Mouse (Mus musculus) urinary bladder, postnatal 14 days (tissue): Measurements from ENCODE around the gene Tuba4a.

ENCODE experiments used
- DNase-seq: peaks from one replicate; pipeline ENCODE4 v3.0.0; 2021; ENCODE audit warnings: low spot score

The Tuba4a gene

DNA sequence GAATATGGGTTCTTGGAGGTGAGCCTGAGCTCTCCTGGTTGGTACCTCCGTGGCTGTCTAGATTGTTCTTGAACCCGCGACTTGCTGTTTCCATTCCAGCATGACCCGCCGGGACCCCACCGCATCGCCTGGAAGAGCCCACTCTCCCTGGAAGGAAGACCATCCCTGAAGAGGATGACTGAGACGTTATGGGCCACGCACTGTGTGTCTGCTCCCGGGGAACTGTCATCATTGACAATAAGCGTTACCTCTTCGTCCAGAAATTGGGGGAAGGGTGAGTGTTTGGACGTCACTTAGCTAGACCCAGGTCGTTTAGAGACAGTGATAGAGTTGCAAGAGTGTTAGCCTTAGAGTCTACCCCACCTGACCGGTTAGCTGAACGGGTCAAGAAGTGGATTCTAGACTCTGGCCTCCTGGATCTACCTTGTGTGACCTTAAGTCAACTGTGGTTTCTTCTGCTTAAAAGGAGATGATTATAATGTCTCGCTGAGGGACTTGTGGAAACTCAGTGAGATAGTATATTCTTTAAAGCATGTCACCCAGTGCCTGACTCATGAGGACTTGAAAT, 8.4 kb downstream of the Tuba4a start:
- no peak for DNase-seq

DNA sequence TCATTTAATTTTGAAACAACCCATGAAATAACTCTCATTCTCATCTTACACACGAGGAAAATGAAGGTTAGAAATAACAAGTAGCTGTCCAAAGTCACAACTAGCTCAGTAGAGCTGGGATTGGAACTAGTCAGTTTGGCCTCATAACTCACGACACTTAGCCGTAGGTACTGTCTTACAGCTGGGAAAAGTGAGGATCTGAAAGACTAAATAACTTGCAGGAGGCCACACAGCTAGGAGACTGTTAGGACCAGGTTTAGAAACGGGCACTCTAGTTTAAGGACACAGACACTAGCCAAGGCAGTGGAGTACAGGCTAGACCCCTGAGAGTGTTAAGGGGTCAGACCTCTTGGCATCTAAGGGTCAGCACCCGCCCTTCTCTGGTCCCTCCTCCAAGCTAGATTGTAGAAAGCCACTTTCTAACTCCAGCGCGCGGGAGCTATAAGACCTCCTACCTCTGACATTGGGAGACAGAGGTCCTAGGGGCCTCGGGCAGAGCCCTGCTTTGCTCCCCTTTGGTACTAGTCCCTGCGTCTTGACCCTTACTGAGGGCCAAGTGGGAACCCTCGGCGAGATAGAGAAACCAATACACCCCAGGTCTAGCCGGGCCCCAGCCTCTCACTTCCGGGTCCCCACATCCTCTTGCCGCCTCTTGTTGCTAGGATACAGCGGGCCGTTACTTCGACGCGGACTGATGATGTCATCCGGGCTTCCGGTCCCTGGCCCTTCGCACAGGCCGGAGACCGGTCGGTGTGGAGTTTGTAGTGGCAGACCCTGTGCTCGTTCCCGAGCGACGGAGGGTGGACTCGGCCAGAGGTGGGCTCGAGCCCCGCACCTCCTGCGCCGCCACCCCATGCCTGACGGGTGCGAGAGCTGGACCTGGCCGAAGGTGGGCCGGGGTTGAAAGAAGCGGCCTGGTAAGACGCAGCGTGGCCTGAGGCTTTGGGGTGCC, 9.3 kb downstream of the Tuba4a start, which contains the start of the genes Glb1l and Stk16:
Gene Glb1l (minus strand): TSS at position 678 of the 952 bp plus-strand sequence.
Gene Stk16 (plus strand): TSS at position 703 of the 952 bp plus-strand sequence.
- peak; percentile 97 for DNase-seq

DNA sequence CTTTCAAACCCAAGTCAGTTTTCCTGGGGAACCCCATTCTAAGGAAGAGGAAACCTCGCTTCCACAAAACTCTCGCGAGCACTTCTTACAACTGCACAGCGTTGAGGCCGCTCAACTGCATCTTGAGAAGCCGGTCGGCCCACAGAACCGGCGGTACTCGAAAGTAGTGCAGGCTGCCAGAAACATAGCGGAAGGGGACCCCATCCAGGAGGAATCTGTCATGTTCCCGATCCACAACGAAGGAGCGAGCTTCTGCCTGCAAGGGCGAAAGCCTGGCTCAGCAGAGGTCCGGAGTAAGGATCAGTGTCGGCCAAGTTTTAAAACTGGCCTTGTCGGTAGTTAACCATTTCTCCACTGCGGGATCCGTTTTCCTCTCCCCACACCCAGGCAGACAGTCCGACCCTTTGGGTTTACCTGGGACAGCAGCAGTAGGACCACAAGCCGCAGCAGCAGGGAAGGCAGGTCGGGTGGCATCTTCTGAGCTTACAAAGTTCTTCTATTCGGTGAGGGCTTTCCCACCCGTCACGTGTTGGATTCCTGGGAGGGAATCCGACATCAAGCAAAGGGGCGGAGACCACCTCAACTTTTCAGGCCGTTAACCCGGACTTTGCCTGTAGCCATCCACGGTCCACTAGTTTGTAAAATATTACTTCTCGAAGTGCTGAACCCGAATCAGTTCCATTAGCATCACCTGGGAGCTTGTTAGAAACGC, 10.5 kb downstream of the Tuba4a start:
- DNase-seq = peak; percentile 49

DNA sequence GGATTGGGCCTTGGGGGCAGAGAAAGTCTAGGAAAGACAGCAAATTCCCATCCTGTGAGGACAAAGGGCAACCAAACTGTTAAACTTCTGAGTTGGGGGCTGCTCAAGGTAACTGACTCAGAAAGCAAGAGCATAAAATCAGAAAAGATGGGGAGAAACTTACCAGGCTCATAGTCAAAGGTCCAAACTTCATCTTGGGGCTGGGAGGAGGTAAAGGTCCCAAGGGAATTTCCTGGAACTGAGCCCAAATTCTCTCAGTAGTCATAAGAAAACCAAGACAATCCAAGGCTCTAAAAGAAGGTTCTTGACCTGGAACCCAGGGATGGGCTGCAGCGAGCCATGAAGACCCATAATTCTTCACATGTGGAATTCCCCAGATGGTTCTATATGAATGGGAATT, 18.4 kb downstream of the Tuba4a start:
- no peak for DNase-seq

DNA sequence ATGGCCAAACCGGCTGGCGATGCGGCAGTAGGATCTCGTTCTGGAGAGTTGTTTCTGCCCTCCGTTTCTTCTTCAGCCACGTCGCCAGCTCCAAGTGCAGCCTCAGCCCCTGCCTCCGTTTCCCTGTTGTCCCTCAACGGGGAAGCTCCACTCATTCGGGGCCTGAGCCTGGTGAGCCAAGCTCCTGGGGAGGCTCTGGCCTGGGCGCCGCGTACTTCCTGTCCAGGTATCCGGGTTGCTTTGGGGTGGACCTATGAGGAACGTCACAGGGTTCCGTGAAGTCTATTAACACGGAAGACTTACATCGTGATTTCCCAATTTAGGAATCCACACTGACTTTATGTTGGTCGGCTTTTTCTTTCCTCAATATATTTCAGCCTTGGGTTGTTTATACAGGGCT, 27.2 kb downstream of the Tuba4a start:
- DNase-seq = peak; percentile 65

DNA sequence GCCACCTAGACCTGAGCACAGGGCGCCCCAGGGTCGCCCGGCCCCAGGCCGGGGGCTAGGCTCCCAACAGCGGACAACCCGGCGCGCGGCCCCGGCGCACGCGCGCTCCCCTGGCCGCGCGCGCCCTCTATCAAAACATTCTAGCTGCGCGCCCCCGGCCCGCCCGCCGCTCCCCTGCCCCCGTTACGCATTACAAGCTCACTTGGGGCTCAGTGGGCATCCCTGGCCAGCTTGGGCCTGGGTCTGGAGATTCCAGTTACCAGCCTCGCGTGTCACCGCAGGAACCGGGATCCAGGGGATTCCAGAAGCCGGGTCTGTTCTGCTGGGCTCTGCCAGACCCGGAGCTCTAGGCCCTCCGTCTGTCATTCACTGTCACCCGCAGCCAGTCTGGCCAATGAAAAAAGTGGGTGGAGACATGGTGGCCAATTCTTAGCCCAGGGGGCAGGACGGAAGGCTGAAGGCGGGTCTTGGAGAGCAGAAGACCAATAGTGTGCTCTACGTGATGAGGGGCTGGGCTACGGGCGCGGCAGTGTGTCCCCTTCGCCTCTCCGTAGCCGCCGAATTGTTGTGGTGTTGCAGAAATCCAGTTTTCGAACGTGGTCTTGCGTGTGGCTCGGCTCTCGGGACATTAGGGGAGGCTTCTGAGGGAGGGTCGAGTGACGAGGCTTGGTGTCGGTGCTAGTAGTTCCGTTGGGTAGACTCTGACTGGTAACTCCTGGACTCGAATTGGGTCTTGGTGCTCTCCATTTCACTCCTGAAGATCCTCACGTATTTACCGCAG, 27.9 kb downstream of the Tuba4a start, which contains the start of the genes Ankzf1 and Atg9a:
Gene Ankzf1 (plus strand): TSS at position 530 of the 781 bp plus-strand sequence.
Gene Atg9a (minus strand): TSS at position 575 of the 781 bp plus-strand sequence.
- DNase-seq = peak; percentile 95

DNA sequence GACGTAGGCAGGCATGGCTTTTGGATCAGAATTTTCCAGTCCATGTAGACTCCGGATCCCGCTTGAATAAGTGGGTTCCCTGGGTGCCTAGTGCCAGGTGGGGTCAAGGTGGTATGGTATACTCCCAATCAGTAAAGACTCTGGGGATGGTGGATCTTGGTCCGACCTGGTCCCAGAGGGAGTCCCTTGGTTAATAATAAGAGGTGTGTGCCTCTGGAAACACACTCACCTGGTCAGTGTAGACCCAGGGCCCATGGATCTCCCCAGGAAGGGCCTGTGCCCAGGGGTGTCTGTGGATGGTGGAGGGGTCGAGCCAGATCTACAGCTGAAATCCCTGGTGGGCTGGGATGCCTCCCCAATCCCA, 28.4 kb downstream of the Tuba4a start:
- DNase-seq = no peak

DNA sequence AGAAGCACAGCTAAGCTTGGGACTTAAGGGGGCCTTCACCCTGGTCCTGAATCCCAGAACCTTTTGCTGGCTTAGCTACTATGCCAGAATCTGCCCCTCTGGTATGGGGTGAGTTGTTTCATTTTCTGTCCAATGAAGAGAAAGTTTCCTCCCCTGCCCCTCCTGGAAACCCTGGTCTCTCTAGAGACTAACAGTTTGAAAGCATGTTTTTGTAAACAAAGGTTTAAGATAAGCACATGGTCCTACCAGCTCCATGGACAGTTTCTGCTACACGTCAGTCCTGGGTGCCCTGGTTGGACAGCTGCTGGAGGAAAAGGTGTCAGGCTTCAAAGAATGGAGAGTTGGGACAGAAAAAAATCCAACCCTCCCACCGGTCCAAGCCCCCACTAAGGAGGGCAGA, 29.1 kb downstream of the Tuba4a start:
- DNase-seq = no peak

DNA sequence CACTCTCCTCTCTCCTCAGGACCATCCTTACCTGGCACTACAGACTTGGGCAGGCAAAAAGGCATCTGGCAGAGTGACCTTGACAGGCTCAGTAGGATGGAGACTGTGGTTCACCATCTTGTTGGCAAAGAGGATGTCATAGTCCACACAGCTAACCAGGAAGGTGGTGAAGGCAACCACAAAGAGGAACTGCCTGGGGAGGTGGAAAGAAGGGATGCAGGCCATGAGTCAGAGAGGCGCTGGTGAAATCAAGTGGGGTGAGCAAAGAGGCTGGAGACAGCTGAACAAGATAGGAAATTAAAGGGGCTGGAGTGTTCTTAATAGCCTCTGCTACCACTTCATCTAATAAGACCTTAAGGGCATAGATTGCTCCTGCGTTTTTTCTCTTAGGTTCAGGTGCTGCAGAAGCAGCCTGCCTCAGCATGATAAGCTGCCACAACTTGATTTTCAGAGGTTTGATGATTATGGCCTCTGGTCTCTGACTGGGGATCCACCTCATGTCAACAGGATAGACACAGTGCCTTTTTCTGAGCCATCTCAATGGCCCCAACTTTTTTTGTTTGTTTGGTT, 31.7 kb downstream of the Tuba4a start:
- DNase-seq = no peak

DNA sequence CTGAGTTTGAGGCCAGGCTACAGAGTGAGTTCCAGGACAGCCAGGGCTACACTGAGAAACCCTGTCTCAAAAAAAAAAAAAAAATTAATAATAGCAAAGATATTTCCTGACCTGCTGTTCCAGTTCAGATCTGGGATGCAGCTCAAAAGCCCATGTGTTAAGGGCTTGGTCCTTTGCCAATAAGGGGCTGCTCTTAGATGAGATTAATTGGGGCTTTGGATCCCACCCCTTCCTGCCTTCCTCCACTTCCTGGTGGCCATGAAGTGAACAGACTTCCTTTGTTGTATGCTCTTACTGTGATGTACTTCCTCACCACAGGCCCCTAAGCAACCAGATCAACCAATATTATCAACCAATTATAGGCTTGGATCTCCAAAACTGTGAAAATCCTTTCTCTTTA, 32.5 kb downstream of the Tuba4a start:
- DNase-seq = no peak

DNA sequence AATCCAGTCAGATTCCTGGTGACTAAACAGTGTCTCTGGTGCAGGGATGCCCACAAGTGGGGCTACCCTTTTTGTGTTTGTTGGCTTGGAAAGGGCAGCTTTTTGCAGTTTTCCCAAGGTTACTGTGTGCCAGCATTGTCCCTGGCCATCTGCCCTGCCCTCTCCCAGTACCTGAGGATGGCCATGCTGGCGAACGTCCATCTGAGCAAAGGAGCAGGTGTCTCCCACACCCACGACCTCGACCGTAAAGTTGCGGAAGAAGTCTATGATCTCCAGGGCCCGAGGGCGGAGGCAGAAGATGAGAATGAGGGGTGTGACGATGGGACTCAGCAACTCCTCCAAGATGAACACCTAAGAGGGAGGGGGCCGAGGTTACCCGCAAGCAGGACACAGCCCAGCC, 34.2 kb downstream of the Tuba4a start:
- no peak for DNase-seq

DNA sequence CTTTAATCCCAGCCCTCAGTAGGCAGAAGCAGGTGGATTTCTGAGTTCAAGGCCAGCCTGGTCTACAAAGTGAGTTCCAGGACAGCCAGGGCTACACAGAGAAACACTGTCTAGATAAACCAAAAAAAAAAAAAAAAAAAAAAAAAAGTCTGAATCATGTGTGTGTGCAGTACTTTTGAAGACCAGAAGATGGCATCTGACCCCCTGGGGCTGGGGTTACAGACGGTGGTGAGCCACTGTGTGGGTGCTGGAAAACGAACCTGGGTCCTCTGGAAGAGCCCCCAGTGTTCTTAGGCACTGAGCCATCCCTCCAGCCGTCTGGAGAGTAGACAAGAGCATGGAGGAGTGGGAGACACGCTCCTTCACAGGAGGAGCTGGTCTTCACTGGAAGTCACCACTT, 37.5 kb downstream of the Tuba4a start:
- no peak for DNase-seq

DNA sequence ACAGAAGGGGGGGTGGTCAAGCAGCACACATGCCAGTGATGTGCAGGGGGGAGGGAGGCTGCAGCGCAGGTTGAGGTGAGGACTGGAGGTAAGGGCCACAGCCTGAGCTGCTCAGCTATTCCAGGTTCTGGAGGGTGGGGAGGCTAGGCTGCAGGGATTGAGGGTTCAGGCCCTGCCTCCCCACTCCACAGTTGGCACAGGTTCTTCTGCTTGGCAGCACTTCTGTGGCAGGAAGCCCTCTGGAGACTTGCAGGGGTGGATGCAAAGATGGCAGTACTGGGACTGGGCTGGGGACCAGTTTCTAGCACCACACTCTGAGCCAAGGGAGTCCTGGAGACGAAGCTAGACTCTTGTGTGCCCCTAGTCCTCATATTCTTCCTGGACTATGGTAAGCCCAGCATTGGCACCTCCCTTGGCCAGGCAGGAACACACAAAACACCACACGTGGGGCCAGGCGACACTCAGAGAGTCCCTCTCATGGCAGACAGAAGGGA, 38.2 kb downstream of the Tuba4a start:
- DNase-seq = no peak

DNA sequence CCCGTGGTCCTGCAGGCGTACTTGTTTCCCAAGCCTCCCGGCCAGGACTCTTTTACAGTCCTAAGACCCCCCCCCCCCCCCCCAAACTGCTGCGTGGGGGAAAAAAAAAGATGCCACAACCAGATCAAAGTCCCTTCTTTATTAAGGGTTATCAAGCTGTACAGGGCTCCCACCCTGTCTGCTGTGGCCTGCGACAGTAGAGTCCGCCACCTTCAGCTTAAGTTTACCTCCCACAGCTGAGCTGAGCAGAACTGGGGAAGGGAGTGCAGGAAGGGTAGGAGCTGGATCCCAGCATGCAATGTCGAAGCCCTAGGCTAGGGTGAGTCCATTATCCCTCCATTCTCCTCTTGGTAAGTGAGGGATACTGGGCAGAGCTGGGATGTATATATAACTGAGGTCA, 38.9 kb downstream of the Tuba4a start:
- DNase-seq = no peak

DNA sequence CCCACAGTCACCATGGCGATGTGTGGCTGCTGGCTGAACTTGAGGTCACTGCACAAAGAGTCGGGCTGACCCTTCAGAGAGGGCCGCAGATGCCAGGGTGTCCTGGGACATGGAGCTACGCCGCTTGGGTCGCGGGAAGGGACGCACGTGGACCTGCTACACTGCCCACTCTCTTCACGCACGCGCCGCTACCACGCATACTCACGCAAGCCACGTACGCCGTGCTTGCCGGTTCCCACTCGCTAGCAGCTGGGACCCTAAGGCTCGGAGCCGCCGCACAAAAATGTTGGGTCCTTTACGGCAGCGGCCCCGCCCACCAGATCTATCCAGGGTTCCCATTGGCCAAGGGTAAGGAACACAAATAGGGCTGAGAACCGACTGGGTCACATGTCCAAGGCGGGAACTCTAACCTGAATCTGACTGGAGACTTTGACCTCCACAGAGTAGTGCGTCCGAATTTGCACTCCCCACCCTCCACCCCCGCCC, 39.5 kb downstream of the Tuba4a start, which contains the start of gene Abcb6:
Gene Abcb6 (minus strand): TSS at position 288 of the 486 bp plus-strand sequence.
- DNase-seq = peak; percentile 86

DNA sequence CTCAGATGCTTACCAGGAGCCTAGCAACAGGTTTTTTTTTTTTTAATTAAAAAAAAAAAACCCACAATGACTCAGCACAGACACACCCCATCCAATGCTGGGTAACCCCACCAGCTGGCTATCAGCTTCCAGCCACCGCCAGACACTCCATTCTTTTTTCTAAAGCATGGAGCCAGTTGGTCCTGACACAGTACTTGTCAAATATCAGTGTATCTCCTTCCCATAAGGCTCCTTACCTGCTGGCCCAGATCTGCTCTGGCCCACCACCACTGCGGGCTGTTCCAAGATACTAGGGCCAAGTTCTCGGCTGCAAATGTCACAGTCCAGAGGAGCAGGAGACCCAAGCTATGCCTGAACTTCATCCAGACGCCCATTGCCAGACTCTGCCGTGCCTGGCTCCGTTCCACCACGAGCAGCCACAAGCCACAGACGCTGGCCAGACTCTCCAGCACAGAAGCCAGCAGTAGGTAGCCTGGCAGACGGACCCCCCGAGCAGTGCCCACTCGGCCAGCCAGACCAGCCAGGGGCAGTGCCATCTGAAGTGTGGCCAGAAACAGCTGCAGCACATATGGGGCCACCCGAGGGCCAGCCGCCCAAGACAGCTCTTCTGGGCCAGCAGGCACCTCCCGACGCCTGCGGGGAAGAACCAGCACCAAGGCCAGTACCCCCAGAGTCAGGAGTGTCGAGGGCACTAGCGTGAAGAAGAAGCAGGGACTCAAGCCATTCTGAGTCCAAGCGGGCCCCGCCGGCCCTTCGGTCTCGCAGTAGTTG, 40.1 kb downstream of the Tuba4a start:
- peak; percentile 14 for DNase-seq

DNA sequence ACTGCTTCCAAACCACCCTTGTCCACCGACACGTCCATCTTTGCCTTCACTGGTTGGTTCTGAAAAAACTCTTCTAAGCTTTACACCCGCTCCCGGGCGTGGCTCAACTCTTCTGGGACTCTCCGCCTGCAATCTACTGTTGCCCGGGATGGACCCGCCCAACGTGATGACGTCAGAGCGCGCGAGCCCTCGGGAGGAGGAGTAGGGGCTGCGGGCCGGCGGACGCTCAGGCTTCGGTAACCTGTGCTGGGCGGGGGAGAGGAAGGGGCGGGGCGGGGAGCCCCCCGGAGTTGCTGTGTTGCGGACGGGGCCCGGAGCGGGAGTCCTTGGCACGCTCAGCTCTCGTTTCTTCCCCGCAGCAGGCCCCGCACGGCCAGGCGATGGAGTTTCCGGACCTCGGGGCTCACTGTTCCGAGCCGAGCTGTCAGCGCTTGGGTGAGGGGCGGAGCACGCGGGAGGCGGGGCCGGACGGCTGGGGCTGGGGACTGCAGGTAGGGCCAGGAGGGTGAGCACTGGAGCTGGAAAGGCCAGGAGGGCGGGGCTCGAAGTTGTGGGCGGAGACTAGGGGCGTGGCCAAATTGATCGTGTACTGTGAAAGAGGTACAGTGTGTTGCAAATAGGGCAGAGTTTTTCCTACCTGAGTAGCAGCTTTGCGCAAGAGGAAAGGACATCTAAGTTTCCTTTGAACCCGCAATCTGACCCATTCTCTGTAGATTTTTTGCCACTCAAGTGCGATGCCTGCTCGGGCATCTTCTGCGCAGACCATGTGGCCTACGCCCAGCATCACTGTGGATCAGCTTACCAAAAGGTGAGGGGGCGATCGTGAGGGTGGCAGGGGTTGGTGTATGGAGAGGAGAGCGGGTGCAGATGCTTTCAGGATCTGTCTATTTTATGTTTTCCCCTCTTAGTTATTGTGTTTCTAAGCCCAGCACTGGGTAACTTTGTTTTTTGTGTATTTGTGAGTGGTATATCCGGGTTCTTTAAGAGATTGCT, 50.9 kb downstream of the Tuba4a start, which contains the start of gene Zfand2b:
Gene Zfand2b (plus strand): TSS at position 175 of the 993 bp plus-strand sequence.
- peak; percentile 99 for DNase-seq

DNA sequence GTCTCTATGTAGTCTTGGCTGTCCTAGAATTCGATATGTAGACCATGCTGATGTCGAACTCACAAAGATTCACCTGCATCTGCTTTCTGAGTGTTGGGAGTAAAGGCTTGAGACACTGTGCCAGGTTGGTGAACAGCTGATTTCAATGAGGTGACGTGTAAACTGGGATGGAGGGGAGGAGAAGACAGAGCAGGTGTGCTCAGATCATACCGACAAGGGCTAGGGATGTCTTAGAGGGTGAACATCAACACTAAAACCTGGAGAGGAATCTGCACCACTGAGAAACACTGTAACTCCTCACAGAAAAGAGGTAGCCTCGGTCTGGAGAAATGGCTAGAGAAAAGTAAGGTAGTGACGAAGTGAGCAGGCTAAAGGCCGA, 51.6 kb downstream of the Tuba4a start:
- DNase-seq = no peak
